Mouse (Mus musculus) cerebellum, adult 2 months (tissue): ENCODE measurements around the gene Taar7b. TPM values are rescaled to one million over a fixed set of nuclear protein-coding genes. Genes with fewer than 3 reads are reported as not detected.

Experiments used
- DNase-seq, 2 experiments: peaks; one replicate each; pipeline ENCODE4 v3.0.0; 2021
- H3K27ac ChIP-seq: fragments of 200-500 bp; 2 replicates; pipeline ENCODE4 v1.5.1; 2012; ENCODE audit warnings: low read length, control low read depth, inconsistent platforms; ENCODE audit not compliant: insufficient read depth
- H3K27me3 ChIP-seq: fragments of 200-500 bp; 2 replicates; pipeline ENCODE4 v1.6.1; 2012; ENCODE audit warnings: inconsistent platforms, mild to moderate bottlenecking, low read length, moderate library complexity; ENCODE audit not compliant: control insufficient read depth, insufficient read depth
- H3K4me1 ChIP-seq: fragments of 200-500 bp; 2 replicates; pipeline ENCODE4 v1.6.1; 2011; ENCODE audit warnings: low read length; ENCODE audit not compliant: control insufficient read depth, insufficient read depth
- H3K4me3 ChIP-seq: fragments of 200-500 bp; replicated peaks from 2 replicates; pipeline ENCODE3; 2011; ENCODE audit warnings: mild to moderate bottlenecking, low read depth, low read length, control low read depth; ENCODE audit not compliant: insufficient read depth
- CTCF ChIP-seq: fragments of 200-500 bp; IDR thresholded peaks from 2 replicates; pipeline ENCODE4 v1.5.1; 2011; ENCODE audit warnings: low read depth, mild to moderate bottlenecking, control low read depth, low read length, moderate library complexity, borderline replicate concordance; ENCODE audit not compliant: insufficient read depth
- POLR2A ChIP-seq: fragments of 200-500 bp; IDR thresholded peaks from 2 replicates; pipeline ENCODE4 v1.6.1; 2011; ENCODE audit warnings: low read length, control low read depth, borderline replicate concordance; ENCODE audit not compliant: insufficient read depth
- WGBS: fragments of 180-500 bp; shearing (Covaris S2); methylation state at CpG from one replicate; pipeline ENCODE4 v1.1.7; 2018; 5-methylcytosine and 5-hydroxymethylcytosine counted together
- polyA plus RNA-seq: library from polyadenylated mRNA; depleted of rRNA; stranded (reverse); fragments of >200 nt; gene quantifications from 2 replicates; pipeline ENCODE4 v1.2.3, GENCODE M21; 2012; rRNA removed

Taar7b gene
- not detected in 2 replicates for polyA plus RNA-seq

- WGBS = 91% methylated on average over 1 of the region's 1 CpGs
- TF ChIP-seq CTCF (no peak), POLR2A (no peak)
Measured at GRCm38 (mm10) chr10:23999639-24000038, at the start of gene Taar7b. Taar7b (plus strand) TSS chr10:23999939.

GRCm38 (mm10) chr10:23951714-23952113, 48.0 kb upstream of the Taar7b start:
- peak overlapping the region; percentile 71; the same call in 1 of the 2 replicates for H3K27ac ChIP-seq
- TF ChIP-seq POLR2A (no peak), CTCF (peak; percentile 18; the same call in 1 of the 2 replicates)
- no peak overlapping the region for H3K4me3 ChIP-seq
- DNase-seq = peak; percentile 66 to 79
- WGBS = 9% methylated on average over 6 of the region's 6 CpGs
- peaks cover 12% of the 10 kb centered on the region for H3K4me1 ChIP-seq
- H3K27me3 ChIP-seq = no peaks in the 10 kb centered on the region

More at GRCm38 (mm10) chr10:23999639-24000038, at the start of gene Taar7b:
- Histone ChIP-seq H3K27me3 (no peaks in the 10 kb centered on the region), H3K4me3 (no peak within 1 kb of the TSS), H3K4me1 (no peaks in the 10 kb centered on the region), H3K27ac (no peak within 1 kb of the TSS)
- no peak for DNase-seq

DNA sequence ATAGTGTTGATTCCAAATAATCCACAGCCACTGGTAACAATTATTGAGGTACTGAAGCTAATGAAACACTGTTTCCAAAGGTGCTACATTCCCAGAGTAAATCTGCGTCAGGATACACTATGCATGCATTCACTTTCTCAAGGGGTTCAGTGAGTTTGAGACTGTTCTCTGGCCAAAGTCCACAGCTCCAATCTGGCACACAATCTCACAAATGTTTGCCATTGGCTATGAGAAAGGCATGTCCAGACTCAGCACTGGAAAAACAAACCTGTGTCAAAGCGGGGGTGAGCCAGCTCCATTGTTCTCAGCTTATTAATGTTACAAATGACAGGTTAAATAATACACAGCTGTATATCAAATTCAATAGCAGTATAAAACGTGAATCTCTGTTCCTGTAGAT, 40.7 kb upstream of the Taar7b start:
- no peaks in the 10 kb centered on the region for H3K27me3 ChIP-seq
- 22% methylated on average over 3 of the region's 3 CpGs for WGBS
- no peak for TF ChIP-seq POLR2A
- no peak for TF ChIP-seq CTCF

GRCm38 (mm10) chr10:23960444-23960915, 39.3 kb upstream of the Taar7b start, which contains the start of gene Taar4:
Taar4 (plus strand) TSS chr10:23960494.
- Histone ChIP-seq H3K4me3 (no peak within 1 kb of the TSS), H3K27me3 (no peaks in the 10 kb centered on the region), H3K27ac (no peak within 1 kb of the TSS), H3K4me1 (peaks cover 2% of the 10 kb centered on the region; the same call in 1 of the 2 replicates)
- 94% methylated on average over 13 of the region's 13 CpGs for WGBS
- TF ChIP-seq CTCF = no peak
- DNase-seq = no peak

More for the DNA sequence above, 40.7 kb upstream of the Taar7b start:
- no peak overlapping the region for H3K27ac ChIP-seq
- H3K4me1 ChIP-seq = peaks cover 2% of the 10 kb centered on the region; the same call in 1 of the 2 replicates
- H3K4me3 ChIP-seq = no peak overlapping the region
- DNase-seq = peak in 1 of 2 experiments; percentile 20

DNA sequence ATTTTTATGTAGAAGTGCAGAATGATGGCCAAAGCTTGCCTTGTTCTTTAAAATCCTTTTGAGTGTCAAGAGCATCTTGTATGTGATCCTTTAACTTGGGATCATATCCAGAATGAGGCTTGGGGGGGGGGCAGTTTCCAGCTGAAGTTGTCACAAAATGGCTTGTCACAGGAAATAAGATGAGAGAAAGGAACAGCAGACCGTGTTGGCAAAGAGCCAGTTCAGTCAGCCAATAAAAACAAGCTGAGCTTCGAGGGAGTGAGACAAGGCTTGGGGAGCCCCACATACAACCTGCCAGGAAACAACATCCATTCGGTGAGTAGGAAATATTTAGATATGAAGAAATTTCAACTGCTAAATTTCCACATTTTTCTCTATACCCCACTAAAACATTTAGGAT, 36.3 kb upstream of the Taar7b start:
- 12% methylated on average over 3 of the region's 3 CpGs for WGBS
- Histone ChIP-seq H3K4me1 (peaks cover 2% of the 10 kb centered on the region; the same call in 1 of the 2 replicates), H3K27ac (no peak overlapping the region), H3K4me3 (no peak overlapping the region), H3K27me3 (no peaks in the 10 kb centered on the region)
- TF ChIP-seq CTCF (no peak), POLR2A (no peak)
- DNase-seq = no peak

GRCm38 (mm10) chr10:23964921-23965610, 34.7 kb upstream of the Taar7b start:
- 92% methylated on average over 6 of the region's 6 CpGs for WGBS
- Histone ChIP-seq H3K4me3 (no peak overlapping the region), H3K27me3 (no peaks in the 10 kb centered on the region), H3K27ac (no peak overlapping the region), H3K4me1 (no peaks in the 10 kb centered on the region)
- no peak for DNase-seq
- TF ChIP-seq CTCF (no peak), POLR2A (no peak)

DNA sequence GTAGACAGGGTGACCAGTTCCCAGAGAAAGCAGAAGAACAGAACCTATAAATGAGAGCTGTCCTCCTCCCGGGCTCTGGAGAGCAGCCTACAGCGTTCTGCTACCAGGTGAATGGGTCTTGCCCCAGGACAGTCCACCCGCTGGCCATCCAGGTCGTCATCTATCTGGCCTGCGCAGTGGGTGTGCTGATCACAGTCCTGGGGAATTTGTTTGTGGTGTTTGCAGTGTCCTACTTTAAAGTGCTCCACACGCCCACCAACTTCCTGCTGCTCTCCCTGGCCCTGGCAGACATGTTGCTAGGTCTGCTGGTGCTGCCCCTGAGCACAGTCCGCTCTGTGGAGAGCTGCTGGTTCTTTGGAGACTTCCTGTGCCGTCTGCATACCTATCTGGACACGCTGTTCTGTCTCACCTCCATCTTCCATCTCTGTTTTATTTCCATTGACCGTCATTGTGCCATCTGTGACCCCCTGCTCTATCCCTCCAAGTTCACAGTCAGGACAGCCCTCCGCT, 29.0 kb upstream of the Taar7b start, which contains the start of gene Taar5:
Gene Taar5 (plus strand): TSS at position 51 of the 510 bp plus-strand sequence.
- 64% methylated on average over 11 of the region's 11 CpGs for WGBS
- H3K4me3 ChIP-seq = no peak within 1 kb of the TSS
- H3K27ac ChIP-seq = no peak within 1 kb of the TSS
- TF ChIP-seq POLR2A (no peak), CTCF (no peak)
- no peaks in the 10 kb centered on the region for H3K27me3 ChIP-seq
- H3K4me1 ChIP-seq = peaks cover 15% of the 10 kb centered on the region
- DNase-seq = no peak

DNA sequence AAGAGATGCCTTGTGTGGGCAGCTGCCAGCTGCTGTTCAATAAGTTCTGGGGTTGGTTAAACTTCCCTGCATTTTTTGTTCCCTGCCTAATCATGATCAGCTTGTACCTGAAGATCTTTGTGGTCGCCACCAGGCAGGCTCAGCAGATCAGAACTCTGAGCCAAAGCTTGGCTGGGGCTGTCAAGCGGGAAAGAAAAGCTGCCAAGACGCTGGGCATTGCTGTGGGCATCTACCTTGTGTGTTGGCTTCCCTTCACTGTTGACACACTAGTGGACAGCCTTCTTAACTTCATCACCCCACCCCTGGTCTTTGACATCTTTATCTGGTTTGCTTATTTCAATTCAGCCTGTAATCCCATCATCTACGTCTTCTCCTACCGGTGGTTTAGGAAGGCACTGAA, 28.5 kb upstream of the Taar7b start:
- no peaks in the 10 kb centered on the region for H3K27me3 ChIP-seq
- peak in 1 of 2 experiments; percentile 18 for DNase-seq
- peaks cover 15% of the 10 kb centered on the region for H3K4me1 ChIP-seq
- WGBS = 24% methylated on average over 5 of the region's 5 CpGs
- no peak for TF ChIP-seq POLR2A
- TF ChIP-seq CTCF = no peak
- H3K27ac ChIP-seq = no peak overlapping the region
- no peak overlapping the region for H3K4me3 ChIP-seq
